Mouse (Mus musculus): Measurements from ENCODE around the gene Vegfc. TPM values are rescaled to one million over a fixed set of nuclear protein-coding genes. Genes with fewer than 3 reads are reported as not detected.
A peak's percentile ranks its signal among the peaks of the same experiment; 100 is the strongest.

Gene Vegfc
- polyA plus RNA-seq (2011; ENCODE audit: insufficient read length, low read depth, missing spikeins) = 4.5 and 7.5 TPM in 2 replicates

DNA sequence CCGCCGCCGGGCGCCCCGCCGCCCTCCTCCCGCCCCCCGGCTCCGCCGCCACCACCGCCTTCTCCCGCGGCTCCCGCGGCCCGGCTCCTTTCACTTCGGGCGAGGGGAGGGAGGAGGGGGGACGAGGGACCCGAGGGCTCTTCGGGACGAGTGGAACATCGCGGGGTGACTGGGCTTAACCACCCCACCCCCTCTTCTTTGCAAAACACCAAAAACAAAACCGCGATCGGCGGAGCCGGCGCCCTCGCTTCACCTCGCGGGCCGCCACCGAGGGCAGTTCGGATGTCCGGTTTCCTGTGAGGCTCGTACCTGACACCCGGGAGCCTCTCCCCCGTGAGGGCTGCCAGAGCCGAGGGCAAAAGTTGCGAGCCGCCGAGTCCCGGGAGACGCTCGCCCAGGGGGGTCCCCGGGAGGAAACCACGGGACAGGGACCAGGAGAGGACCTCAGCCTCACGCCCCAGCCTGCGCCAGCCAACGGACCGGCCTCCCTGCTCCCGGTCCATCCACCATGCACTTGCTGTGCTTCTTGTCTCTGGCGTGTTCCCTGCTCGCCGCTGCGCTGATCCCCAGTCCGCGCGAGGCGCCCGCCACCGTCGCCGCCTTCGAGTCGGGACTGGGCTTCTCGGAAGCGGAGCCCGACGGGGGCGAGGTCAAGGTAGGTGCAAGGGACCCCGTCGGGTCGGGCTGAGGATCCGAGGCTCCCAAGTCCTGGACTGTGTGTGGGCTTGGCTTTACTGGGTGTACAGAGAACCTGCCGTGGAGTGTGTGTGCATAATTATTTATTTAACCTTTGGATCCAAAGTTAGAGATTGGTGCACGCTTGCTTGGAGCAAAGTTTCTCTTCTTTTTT, at the start of gene Vegfc:
TSS of gene Vegfc (plus strand) at position 336 of the 850 bp plus-strand sequence.
- TF ChIP-seq CTCF (IDR thresholded peaks at IDR 0.05; ENCODE audit: borderline replicate concordance, insufficient read depth, low read length) = no peak
- peak; percentile 23; the same call in 1 of the 2 replicates for TF ChIP-seq POLR2A (IDR thresholded peaks at IDR 0.05; ENCODE audit: low read depth, low read length)
- Histone ChIP-seq H3K4me1 (ENCODE audit: control insufficient read depth, insufficient read depth, low read length) (peaks cover 2% of the 10 kb centered on the region; the same call in 1 of the 2 replicates), H3K4me3 (ENCODE audit: insufficient read depth, low read length) (peak within 1 kb of the TSS; percentile 73), H3K27ac (ENCODE audit: insufficient read depth, low read length) (peak within 1 kb of the TSS; percentile 2; the same call in 1 of the 2 replicates)

DNA sequence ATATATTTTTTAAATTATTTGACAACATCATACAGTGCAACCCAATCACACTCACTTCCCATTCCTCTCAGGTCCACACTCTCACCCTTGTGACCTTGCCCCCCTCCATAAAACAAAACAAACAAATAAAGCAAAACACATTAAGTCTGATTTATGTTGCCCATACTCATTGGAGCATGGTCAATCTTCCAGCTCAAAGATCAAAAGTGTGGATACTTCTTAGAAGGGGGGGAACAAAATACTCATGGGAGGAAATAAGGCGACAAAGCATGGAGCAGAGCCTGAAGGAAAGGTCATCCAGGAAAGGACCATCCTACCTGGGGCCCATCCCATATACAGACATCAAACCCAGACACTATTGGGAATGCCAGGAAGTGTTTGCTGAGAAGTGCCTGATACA, 42.8 kb upstream of the Vegfc start:
- H3K4me1 ChIP-seq (ENCODE audit: control insufficient read depth, insufficient read depth, low read length) = no peaks in the 10 kb centered on the region
- H3K4me3 ChIP-seq (ENCODE audit: insufficient read depth, low read length) = no peak overlapping the region
- H3K27ac ChIP-seq (ENCODE audit: insufficient read depth, low read length) = no peak overlapping the region
- no peak for TF ChIP-seq POLR2A (IDR thresholded peaks at IDR 0.05; ENCODE audit: low read depth, low read length)
- no peak for TF ChIP-seq CTCF (IDR thresholded peaks at IDR 0.05; ENCODE audit: borderline replicate concordance, insufficient read depth, low read length)

DNA sequence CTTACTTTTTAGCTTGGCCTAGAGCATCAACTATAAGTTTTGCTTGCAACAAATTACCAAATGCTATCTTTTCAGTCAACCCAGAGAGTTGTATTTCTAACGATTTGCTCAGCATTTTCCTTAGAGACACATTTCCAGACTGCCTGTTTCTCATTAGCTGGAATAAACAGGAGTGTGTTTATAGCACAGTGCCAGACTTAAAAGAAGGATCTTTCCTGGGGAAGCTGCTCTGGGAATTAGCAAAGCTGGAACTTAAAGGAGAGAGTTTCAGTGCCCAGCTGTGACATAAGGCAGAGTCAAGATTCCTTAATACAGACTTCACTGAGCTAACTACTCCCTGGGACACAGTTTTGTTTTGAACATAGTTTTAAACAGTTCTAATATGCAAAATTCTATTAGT, 34.8 kb upstream of the Vegfc start:
- H3K27ac ChIP-seq (ENCODE audit: insufficient read depth, low read length) = no peak overlapping the region
- no peak overlapping the region for H3K4me3 ChIP-seq (ENCODE audit: insufficient read depth, low read length)
- TF ChIP-seq POLR2A (IDR thresholded peaks at IDR 0.05; ENCODE audit: low read depth, low read length) (no peak), CTCF (IDR thresholded peaks at IDR 0.05; ENCODE audit: borderline replicate concordance, insufficient read depth, low read length) (no peak)
- H3K4me1 ChIP-seq (ENCODE audit: control insufficient read depth, insufficient read depth, low read length) = no peaks in the 10 kb centered on the region

DNA sequence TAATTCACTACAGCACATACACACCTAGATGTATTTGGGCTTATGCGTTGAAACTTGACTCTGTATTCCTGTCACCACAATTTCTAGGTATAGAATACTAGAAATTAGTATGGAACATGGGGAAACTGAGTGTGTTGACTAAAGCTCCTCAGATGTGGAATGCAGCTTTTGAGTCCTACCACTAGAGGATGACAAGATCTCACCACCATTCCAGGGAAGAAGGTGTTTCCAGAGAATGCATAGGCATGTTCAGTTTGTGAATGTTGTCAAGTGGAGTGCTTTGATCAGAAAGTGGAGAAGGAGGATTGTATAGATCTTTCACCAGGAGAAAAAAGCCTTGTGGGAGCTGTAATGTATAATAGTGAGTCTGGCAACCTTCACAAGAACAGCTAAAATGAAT, 33.9 kb upstream of the Vegfc start:
- Histone ChIP-seq H3K4me3 (ENCODE audit: insufficient read depth, low read length) (no peak overlapping the region), H3K27ac (ENCODE audit: insufficient read depth, low read length) (no peak overlapping the region), H3K4me1 (ENCODE audit: control insufficient read depth, insufficient read depth, low read length) (no peaks in the 10 kb centered on the region)
- no peak for TF ChIP-seq POLR2A (IDR thresholded peaks at IDR 0.05; ENCODE audit: low read depth, low read length)
- no peak for TF ChIP-seq CTCF (IDR thresholded peaks at IDR 0.05; ENCODE audit: borderline replicate concordance, insufficient read depth, low read length)

DNA sequence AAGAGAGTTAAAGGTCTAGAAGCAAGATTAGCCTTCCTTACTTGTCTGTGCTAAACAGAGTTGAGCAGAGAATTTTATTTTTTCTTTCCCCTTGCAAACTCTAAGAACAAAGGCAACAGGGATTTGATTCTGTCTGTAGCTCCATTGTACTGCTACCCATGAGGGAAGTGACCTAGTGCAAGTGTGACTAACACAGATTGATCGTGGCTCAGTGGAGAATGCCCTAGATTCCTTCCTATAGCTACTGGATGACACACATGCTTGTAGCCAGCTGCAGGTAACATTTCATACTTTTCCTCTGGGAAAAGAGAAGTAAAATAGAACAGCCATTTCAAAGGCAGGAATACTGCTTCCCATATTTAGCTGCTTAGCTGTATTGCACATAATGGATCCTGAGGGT, 24.2 kb upstream of the Vegfc start:
- Histone ChIP-seq H3K4me3 (ENCODE audit: insufficient read depth, low read length) (no peak overlapping the region), H3K27ac (ENCODE audit: insufficient read depth, low read length) (no peak overlapping the region), H3K4me1 (ENCODE audit: control insufficient read depth, insufficient read depth, low read length) (no peaks in the 10 kb centered on the region)
- no peak for TF ChIP-seq CTCF (IDR thresholded peaks at IDR 0.05; ENCODE audit: borderline replicate concordance, insufficient read depth, low read length)
- no peak for TF ChIP-seq POLR2A (IDR thresholded peaks at IDR 0.05; ENCODE audit: low read depth, low read length)

DNA sequence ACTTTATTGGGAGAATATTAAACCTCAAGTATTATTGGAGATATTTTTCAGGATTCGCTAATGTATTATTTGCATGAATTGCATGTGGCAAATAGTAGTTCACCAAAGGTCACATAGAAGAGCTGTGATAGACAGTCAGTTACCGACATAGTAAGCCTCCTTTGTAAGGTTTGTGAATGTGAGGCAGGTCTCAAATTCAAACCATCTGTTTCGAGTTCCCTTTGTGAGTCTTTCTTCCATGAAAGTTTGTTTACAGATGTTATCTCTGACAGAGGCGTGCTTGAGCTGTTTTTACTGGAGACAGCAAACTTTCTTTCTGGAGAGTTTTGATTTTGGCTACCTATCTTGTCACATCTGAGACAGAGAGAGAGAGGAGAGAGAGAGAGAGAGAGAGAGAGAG, 11.9 kb upstream of the Vegfc start:
- H3K27ac ChIP-seq (ENCODE audit: insufficient read depth, low read length) = no peak overlapping the region
- no peaks in the 10 kb centered on the region for H3K4me1 ChIP-seq (ENCODE audit: control insufficient read depth, insufficient read depth, low read length)
- no peak overlapping the region for H3K4me3 ChIP-seq (ENCODE audit: insufficient read depth, low read length)
- no peak for TF ChIP-seq CTCF (IDR thresholded peaks at IDR 0.05; ENCODE audit: borderline replicate concordance, insufficient read depth, low read length)

DNA sequence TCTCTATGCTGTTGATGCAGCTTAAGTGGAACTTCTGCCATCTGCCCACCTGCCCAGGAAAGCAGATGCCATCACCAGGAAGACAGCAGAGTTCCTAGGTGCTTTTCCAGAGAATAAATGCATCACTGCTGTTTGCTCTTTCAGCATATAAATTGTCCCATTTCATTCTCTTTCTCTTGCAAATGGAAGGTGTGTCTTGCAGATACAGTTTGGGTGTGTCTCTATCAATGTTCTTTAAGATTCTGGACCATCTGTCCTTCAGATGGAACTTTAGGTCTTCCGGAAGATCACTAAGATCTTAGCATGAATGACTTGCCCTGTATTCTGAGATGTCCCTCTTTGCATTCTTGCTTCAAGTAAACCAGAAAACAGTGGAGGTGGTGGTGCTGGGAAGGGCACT, 1.1 kb upstream of the Vegfc start:
- peaks cover 10% of the 10 kb centered on the region; the same call in 1 of the 2 replicates for H3K4me1 ChIP-seq (ENCODE audit: control insufficient read depth, insufficient read depth, low read length)
- TF ChIP-seq POLR2A (IDR thresholded peaks at IDR 0.05; ENCODE audit: low read depth, low read length) = no peak
- no peak for TF ChIP-seq CTCF (IDR thresholded peaks at IDR 0.05; ENCODE audit: borderline replicate concordance, insufficient read depth, low read length)
- no peak overlapping the region for H3K4me3 ChIP-seq (ENCODE audit: insufficient read depth, low read length)
- H3K27ac ChIP-seq (ENCODE audit: insufficient read depth, low read length) = no peak overlapping the region

DNA sequence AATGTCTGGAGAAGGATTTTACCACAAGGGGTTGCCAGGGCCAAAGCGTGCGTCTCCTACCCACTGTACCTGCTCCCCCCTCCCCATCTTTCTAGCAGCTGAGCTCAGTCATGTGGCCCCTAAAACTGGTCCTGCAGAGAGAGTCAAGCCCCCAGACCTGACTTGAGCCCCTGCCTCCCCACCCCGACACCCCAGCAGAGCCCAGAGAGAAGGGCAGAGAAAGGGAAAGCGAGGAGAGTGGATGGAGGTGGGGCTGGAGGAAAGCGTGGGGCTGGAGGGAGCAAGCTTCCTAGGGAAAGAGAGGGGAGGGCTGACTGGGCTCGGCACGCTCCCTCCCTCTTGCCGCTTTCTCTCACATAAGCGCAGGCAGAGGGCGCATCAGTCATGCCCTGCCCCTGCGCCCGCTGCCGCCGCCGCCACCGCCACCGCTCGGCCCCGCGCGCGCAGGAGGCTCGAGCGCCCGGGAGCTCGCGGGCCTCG, 575 bp upstream of the Vegfc start:
- peaks cover 9% of the 10 kb centered on the region; the same call in 1 of the 2 replicates for H3K4me1 ChIP-seq (ENCODE audit: control insufficient read depth, insufficient read depth, low read length)
- TF ChIP-seq CTCF (IDR thresholded peaks at IDR 0.05; ENCODE audit: borderline replicate concordance, insufficient read depth, low read length) = peak; percentile 56; the same call in 1 of the 2 replicates
- peak; percentile 51; the same call in 1 of the 2 replicates for TF ChIP-seq POLR2A (IDR thresholded peaks at IDR 0.05; ENCODE audit: low read depth, low read length)
- no peak overlapping the region for H3K27ac ChIP-seq (ENCODE audit: insufficient read depth, low read length)
- H3K4me3 ChIP-seq (ENCODE audit: insufficient read depth, low read length) = peak overlapping the region; percentile 73

DNA sequence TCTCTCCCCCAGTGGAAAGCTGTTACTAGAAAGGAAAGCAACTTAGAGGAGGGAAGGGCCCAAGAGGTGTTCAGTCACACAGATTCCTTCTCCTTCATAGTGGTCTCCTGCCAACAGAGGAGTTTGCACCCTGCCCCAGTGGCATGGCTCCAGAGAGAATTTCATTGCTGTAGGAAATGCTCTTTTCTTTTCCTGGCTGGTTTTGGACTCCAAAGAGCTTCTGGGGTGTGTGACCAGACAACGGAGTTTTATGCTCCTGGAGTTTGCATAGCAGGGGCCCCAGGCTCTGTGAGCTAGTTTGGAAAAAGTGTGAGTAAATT, 675 bp downstream of the Vegfc start:
- Histone ChIP-seq H3K4me1 (ENCODE audit: control insufficient read depth, insufficient read depth, low read length) (no peaks in the 10 kb centered on the region), H3K4me3 (ENCODE audit: insufficient read depth, low read length) (peak overlapping the region; percentile 73), H3K27ac (ENCODE audit: insufficient read depth, low read length) (no peak overlapping the region)
- TF ChIP-seq CTCF (IDR thresholded peaks at IDR 0.05; ENCODE audit: borderline replicate concordance, insufficient read depth, low read length) = no peak
- TF ChIP-seq POLR2A (IDR thresholded peaks at IDR 0.05; ENCODE audit: low read depth, low read length) = no peak

DNA sequence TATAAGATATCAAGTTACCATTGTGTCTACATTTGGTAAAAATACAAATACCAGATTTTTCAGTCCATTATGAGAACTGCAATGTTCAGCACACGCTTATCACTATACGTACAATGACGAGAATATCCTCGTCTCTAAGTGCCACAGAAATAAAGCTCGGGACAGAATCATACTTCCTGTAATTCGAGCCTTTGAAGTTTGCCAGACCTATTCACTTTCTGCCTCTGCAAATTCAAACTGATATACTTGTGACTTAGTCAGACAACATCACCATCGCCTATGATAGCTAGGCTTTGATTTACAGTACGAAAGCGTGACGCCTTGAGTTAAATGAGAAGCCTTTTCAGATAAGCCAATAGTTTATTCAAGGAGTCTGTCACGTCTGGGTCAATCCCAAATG, 1.6 kb downstream of the Vegfc start:
- H3K27ac ChIP-seq (ENCODE audit: insufficient read depth, low read length) = peak overlapping the region; percentile 34
- no peaks in the 10 kb centered on the region for H3K4me1 ChIP-seq (ENCODE audit: control insufficient read depth, insufficient read depth, low read length)
- H3K4me3 ChIP-seq (ENCODE audit: insufficient read depth, low read length) = peak overlapping the region; percentile 51
- TF ChIP-seq POLR2A (IDR thresholded peaks at IDR 0.05; ENCODE audit: low read depth, low read length) (no peak), CTCF (IDR thresholded peaks at IDR 0.05; ENCODE audit: borderline replicate concordance, insufficient read depth, low read length) (no peak)

Measured in embryonic fibroblast, embryonic 13.5 days (primary cell).